8 mouse cellular contexts compared by ENCODE assay signal in the genomic region with DNA sequence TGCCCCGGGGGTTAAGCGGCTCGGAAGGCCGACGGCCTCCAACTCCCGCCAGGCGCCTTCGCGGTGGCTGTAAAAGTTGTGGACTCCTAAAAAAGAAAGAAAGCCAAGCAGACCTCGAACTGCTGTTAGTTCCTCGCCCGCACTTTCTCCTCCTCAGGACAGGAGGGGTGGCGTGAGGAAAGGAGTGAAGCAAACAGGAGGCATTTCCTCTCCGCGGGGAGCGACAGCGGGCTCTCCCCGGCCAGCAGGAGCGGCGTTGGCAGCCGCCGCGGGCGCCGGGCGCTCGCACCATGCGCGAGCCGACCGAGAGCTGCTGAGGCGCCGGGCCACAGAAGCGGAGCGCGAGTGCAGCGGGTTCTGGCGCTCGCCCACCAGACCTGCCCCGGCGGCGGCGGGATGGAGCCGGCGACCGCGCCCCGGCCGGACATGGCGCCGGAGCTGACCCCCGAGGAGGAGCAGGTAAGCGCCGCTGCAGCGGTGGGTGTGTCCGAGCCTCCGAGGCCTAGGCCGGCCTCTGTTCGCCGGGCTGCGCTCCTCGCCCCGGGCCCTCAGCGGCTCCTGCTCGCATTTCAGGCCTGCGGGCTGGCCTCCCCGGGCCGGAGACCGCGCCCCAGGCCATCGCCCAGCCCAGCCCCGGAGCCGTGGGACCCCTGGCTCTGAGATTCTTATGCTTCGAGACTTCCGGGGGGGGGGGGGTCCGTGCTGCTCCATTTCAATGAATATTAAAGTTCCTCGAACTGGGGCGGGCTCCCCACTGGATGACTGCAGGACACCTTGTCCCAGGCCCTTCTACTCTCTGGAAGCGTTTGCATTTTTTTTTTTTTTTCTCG. TPM values are rescaled to one million over a fixed set of nuclear protein-coding genes. Genes with fewer than 3 reads are reported as not detected.
DNase-seq lines count a peak whose midpoint lies in the region; ATAC-seq and TF ChIP-seq lines count a peak whose summit lies in the region.

No protein-coding gene starts in this region.

- peak; percentile 57 for DNase-seq in 3T3-L1 (ENCODE audit: low read depth, low spot score)
- DNase-seq in adrenal gland, adult 8-10 months, result peak; percentile 31
- peak; percentile 44 for DNase-seq in embryo, embryonic 11.5 days (ENCODE audit: low read depth, low spot score)
- peak; percentile 69 for DNase-seq in liver

- under 1% methylated on average over 70 of the region's 80 CpGs for WGBS in intestine, postnatal 0 days
- 0% methylated on average over 79 of the region's 80 CpGs for WGBS in stomach, embryonic 15.5 days

- no peaks in the 10 kb centered on the region for H3K9me3 ChIP-seq in intestine, postnatal 0 days (ENCODE audit: control insufficient read depth)
- no peaks in the 10 kb centered on the region for H3K9me3 ChIP-seq in stomach, embryonic 15.5 days

- H3K9ac ChIP-seq in intestine, postnatal 0 days (ENCODE audit: low read depth, low read length), result peak overlapping the region; percentile 87
- peak overlapping the region; percentile 92 for H3K9ac ChIP-seq in stomach, embryonic 15.5 days

- TF ChIP-seq CTCF in intestine, postnatal 0 days (IDR thresholded peaks at IDR 0.05; ENCODE audit: low read depth), result no peak

- ATAC-seq in granulocyte monocyte progenitor cell, adult 5-6 weeks (replicated peaks; ENCODE audit: poor library complexity, severe bottlenecking), result peak; percentile 45
- ATAC-seq in intestine, postnatal 0 days, result peak; percentile 72
- ATAC-seq in monocyte, adult 5-6 weeks (replicated peaks; ENCODE audit: insufficient number of reproducible peaks, low FRiP score, low TSS enrichment, poor library complexity, severe bottlenecking), result peak; percentile 47
- peak; percentile 57 for ATAC-seq in stomach, embryonic 15.5 days (ENCODE audit: insufficient read depth, low FRiP score, low read depth)

- peak overlapping the region; percentile 92 for H3K4me2 ChIP-seq in intestine, postnatal 0 days (replicated peaks; ENCODE audit: low read depth)
- peak overlapping the region; percentile 74 for H3K4me2 ChIP-seq in stomach, embryonic 15.5 days

- H3K27ac ChIP-seq in intestine, postnatal 0 days (ENCODE audit: low read depth, low read length), result peak overlapping the region; percentile 90
- H3K27ac ChIP-seq in stomach, embryonic 15.5 days, result peak overlapping the region; percentile 91

- H3K36me3 ChIP-seq in intestine, postnatal 0 days (ENCODE audit: control insufficient read depth, insufficient read depth), result no peaks in the 10 kb centered on the region
- H3K36me3 ChIP-seq in stomach, embryonic 15.5 days, result no peaks in the 10 kb centered on the region

- H3K4me3 ChIP-seq in intestine, postnatal 0 days (ENCODE audit: low read depth, low read length), result peak overlapping the region; percentile 78
- H3K4me3 ChIP-seq in stomach, embryonic 15.5 days (replicated peaks), result peak overlapping the region; percentile 89

- H3K27me3 ChIP-seq in intestine, postnatal 0 days (replicated peaks; ENCODE audit: control insufficient read depth, insufficient read depth, low read length), result no peaks in the 10 kb centered on the region
- H3K27me3 ChIP-seq in stomach, embryonic 15.5 days (replicated peaks), result no peaks in the 10 kb centered on the region

- H3K4me1 ChIP-seq in intestine, postnatal 0 days (replicated peaks; ENCODE audit: control insufficient read depth, insufficient read depth, low read length), result no peaks in the 10 kb centered on the region
- H3K4me1 ChIP-seq in stomach, embryonic 15.5 days, result peaks cover 5% of the 10 kb centered on the region; the same call in 1 of the 2 replicates

RNA-seq across cellular contexts. Expression of gene Ptpn9, which starts 0.7 kb away (rescaled TPM):
- 10 to 100 TPM; 54.2 to 57.3 (median 56.7) TPM for total RNA-seq in adrenal gland, adult 8-10 months (2022)
- total RNA-seq in granulocyte monocyte progenitor cell, adult 5-6 weeks (2014; fragmentation: Nextera tagmentation), result 10.2 and 11.3 TPM in 2 replicates
- 10.3 and 10.5 TPM in 2 replicates for total RNA-seq in granulocyte monocyte progenitor cell, adult 5-6 weeks (2017)
- 7.3 and 7.7 TPM in 2 replicates for polyA plus RNA-seq in intestine, postnatal 0 days (2015; fragmentation: Nextera tagmentation; extraction: Ambion mirVana)
- 13.1 to 18.7 TPM (median 16.7 TPM) in 3 replicates for total RNA-seq in monocyte, adult 5-6 weeks (2017)
- polyA plus RNA-seq in stomach, embryonic 15.5 days (2015; fragmentation: Nextera tagmentation; extraction: Ambion mirVana), result 17.9 and 18.3 TPM in 2 replicates

RNA-seq across cellular contexts. Expression of gene Snupn, which starts 44.7 kb away (rescaled TPM):
- total RNA-seq in adrenal gland, adult 8-10 months (2022), result 10 to 100 TPM; 16.2 to 20.6 (median 17.2) TPM
- total RNA-seq in granulocyte monocyte progenitor cell, adult 5-6 weeks (2014; fragmentation: Nextera tagmentation), result 1.4 and 3.3 TPM in 2 replicates
- total RNA-seq in granulocyte monocyte progenitor cell, adult 5-6 weeks (2017), result 10.9 and 11.6 TPM in 2 replicates
- polyA plus RNA-seq in intestine, postnatal 0 days (2015; fragmentation: Nextera tagmentation; extraction: Ambion mirVana), result 5.6 and 5.9 TPM in 2 replicates
- total RNA-seq in monocyte, adult 5-6 weeks (2017), result 3.8 to 9.4 TPM (median 6.5 TPM) in 3 replicates
- polyA plus RNA-seq in stomach, embryonic 15.5 days (2015; fragmentation: Nextera tagmentation; extraction: Ambion mirVana), result 18.5 and 19.0 TPM in 2 replicates

RNA-seq across cellular contexts. Expression of gene Imp3, which starts 58.1 kb away (rescaled TPM):
- total RNA-seq in adrenal gland, adult 8-10 months (2022), result 100 to 1,000 TPM; 102 to 128 (median 114) TPM
- 95.8 and 123 TPM in 2 replicates for total RNA-seq in granulocyte monocyte progenitor cell, adult 5-6 weeks (2014; fragmentation: Nextera tagmentation)
- 65.1 and 69.7 TPM in 2 replicates for total RNA-seq in granulocyte monocyte progenitor cell, adult 5-6 weeks (2017)
- polyA plus RNA-seq in intestine, postnatal 0 days (2015; fragmentation: Nextera tagmentation; extraction: Ambion mirVana), result 58.4 and 59.8 TPM in 2 replicates
- 36.1 to 44.3 TPM (median 38.6 TPM) in 3 replicates for total RNA-seq in monocyte, adult 5-6 weeks (2017)
- 79.3 and 86.5 TPM in 2 replicates for polyA plus RNA-seq in stomach, embryonic 15.5 days (2015; fragmentation: Nextera tagmentation; extraction: Ambion mirVana)

Comparison
In these comparisons a context has a peak if more than half of its experiments do, and no peak if none do; other contexts are left out.
1. Peak in every context shown above with its lines: DNase-seq, ATAC-seq, H3K4me3 ChIP-seq and H3K27ac ChIP-seq.